Mouse (Mus musculus) lung, postnatal 36 days (tissue): ENCODE data around the gene Tmem219.

Experiments
- DNase-seq: peaks from one replicate; pipeline ENCODE4 v3.0.0; 2022; ENCODE audit warnings: mixed read lengths

Tmem219 gene

GRCm38 (mm10) chr7:126861429-126862130 lies 61.1 kb downstream of the Tmem219 start, which contains the start of gene Hirip3:
Gene Hirip3, plus strand, starts transcription at chr7:126861972.
- peak; percentile 98 for DNase-seq

GRCm38 (mm10) chr7:126860987-126861386 lies 61.7 kb downstream of the Tmem219 start:
- DNase-seq, result no peak

- peak; percentile 60 for DNase-seq
Measured at GRCm38 (mm10) chr7:126856741-126857420, 65.8 kb downstream of the Tmem219 start.

- DNase-seq, result no peak
Measured at GRCm38 (mm10) chr7:126855641-126856040, 67.1 kb downstream of the Tmem219 start.

GRCm38 (mm10) chr7:126853454-126853853 lies 69.3 kb downstream of the Tmem219 start:
- DNase-seq, result peak; percentile 33

- no peak for DNase-seq
Measured at GRCm38 (mm10) chr7:126851192-126851591, 71.5 kb downstream of the Tmem219 start.

- DNase-seq, result no peak
Measured at GRCm38 (mm10) chr7:126850161-126850560, 72.6 kb downstream of the Tmem219 start.

GRCm38 (mm10) chr7:126848794-126849193 lies 73.9 kb downstream of the Tmem219 start:
- DNase-seq, result no peak

GRCm38 (mm10) chr7:126847421-126848398 lies 75.0 kb downstream of the Tmem219 start:
- no peak for DNase-seq

- no peak for DNase-seq
Measured at GRCm38 (mm10) chr7:126847116-126847420, 75.6 kb downstream of the Tmem219 start, which contains the start of gene Doc2a. Gene Doc2a, plus strand, starts transcription at chr7:126847416.

- DNase-seq, result no peak
Measured at GRCm38 (mm10) chr7:126845516-126845915, 77.2 kb downstream of the Tmem219 start.

GRCm38 (mm10) chr7:126843276-126843675 lies 79.4 kb downstream of the Tmem219 start:
- no peak for DNase-seq
